Comparison of ENCODE assay signal across 17 mouse cellular contexts in the genomic region with DNA sequence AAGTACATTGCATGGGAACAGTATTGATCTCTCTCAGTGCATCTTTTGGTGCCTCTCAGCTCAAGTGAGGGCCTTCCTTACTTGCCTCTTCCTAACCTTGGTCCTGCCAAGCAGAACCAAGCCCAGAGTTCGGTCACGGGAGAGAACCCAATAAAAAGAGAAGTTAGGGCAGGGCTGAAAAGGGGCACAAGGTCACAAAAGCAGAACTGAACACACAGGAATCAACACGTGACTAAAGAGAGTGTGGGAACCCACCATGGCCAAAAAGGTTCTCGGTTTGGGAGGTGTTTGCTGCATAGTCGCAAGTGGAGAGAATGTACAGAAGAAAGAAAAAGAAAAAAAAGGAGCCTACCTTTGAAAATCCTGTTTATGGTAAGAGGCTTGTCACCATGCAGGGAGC. TPM values are rescaled to one million over a fixed set of nuclear protein-coding genes. Genes with fewer than 3 reads are reported as not detected.
A peak's percentile ranks its signal among the peaks of the same experiment; 100 is the strongest.
DNase-seq lines count a peak whose midpoint lies in the region; ATAC-seq lines count a peak whose summit lies in the region.
"Had no signal": no experiment of that assay in that cellular context is flagged by ENCODE, and none has a peak within 500 bp of the region (broad histone marks: within the 10 kb centered on the region; RNA-seq: fewer than 3 reads in every experiment).

No protein-coding gene starts in this region.

- H3K9me3 ChIP-seq in intestine, embryonic 15.5 days, result no peaks in the 10 kb centered on the region
- H3K9me3 ChIP-seq: embryonic facial prominence, embryonic 15.5 days; heart, embryonic 15.5 days; stomach, embryonic 15.5 days had no signal

- H3K27ac ChIP-seq in intestine, embryonic 15.5 days, result no peak overlapping the region
- H3K27ac ChIP-seq: embryonic facial prominence, embryonic 15.5 days; heart, embryonic 15.5 days; hindbrain, embryonic 14.5 days; liver, embryonic 14.5 days; stomach, embryonic 15.5 days had no signal

- no peak overlapping the region for H3K9ac ChIP-seq in intestine, embryonic 15.5 days
- H3K9ac ChIP-seq: embryonic facial prominence, embryonic 15.5 days; heart, embryonic 15.5 days; hindbrain, embryonic 14.5 days; liver, embryonic 14.5 days; stomach, embryonic 15.5 days had no signal

- intact Hi-C loops in heart, postnatal 36 days (cut with DNase I), result no loop called here

- DNase-seq in heart, adult 11 months, result peak; percentile 94
- DNase-seq in heart, postnatal 36 days, result no peak
- peak; percentile 39 for DNase-seq in spleen, adult 12 weeks (ENCODE audit: low spot score)
- DNase-seq in spleen, postnatal 4 days (ENCODE audit: low spot score in 2 of 2), result no peak
- DNase-seq in T-cell, adult 2 months (ENCODE audit: low spot score), result no peak
- DNase-seq in layer of hippocampus, postnatal 10 days (ENCODE audit: low spot score in 2 of 2), result no peak
- DNase-seq: cerebellum, adult 8-10 months; kidney, adult 11 months; layer of hippocampus, postnatal 36 days; left cerebral cortex, postnatal 4 days had no signal

- H3K27me3 ChIP-seq in intestine, embryonic 15.5 days (replicated peaks), result no peaks in the 10 kb centered on the region
- H3K27me3 ChIP-seq: embryonic facial prominence, embryonic 15.5 days; heart, embryonic 15.5 days; stomach, embryonic 15.5 days had no signal

- no peaks in the 10 kb centered on the region; the same call in 1 of the 2 replicates for H3K36me3 ChIP-seq in intestine, embryonic 15.5 days

- peak; percentile 79 for ATAC-seq in megakaryocyte, adult 5-6 weeks (ENCODE audit: poor library complexity, severe bottlenecking)
- no peak for ATAC-seq in intestine, embryonic 15.5 days

- H3K4me2 ChIP-seq in intestine, embryonic 15.5 days (replicated peaks), result no peak overlapping the region
- H3K4me2 ChIP-seq: embryonic facial prominence, embryonic 15.5 days; heart, embryonic 15.5 days; hindbrain, embryonic 14.5 days; stomach, embryonic 15.5 days had no signal

- peaks cover 3% of the 10 kb centered on the region; the same call in 1 of the 2 replicates for H3K4me1 ChIP-seq in intestine, embryonic 15.5 days (replicated peaks)

- WGBS in intestine, embryonic 15.5 days, result 73% methylated on average over 5 of the region's 5 CpGs

- no peak overlapping the region for H3K4me3 ChIP-seq in intestine, embryonic 15.5 days (replicated peaks)
- H3K4me3 ChIP-seq: embryonic facial prominence, embryonic 15.5 days; heart, embryonic 15.5 days; stomach, embryonic 15.5 days had no signal

RNA-seq across cellular contexts. Expression of a gene that starts 13.7 kb away (rescaled TPM):
- 10 to 100 TPM; 10.9 to 11.7 TPM for total RNA-seq in heart, postnatal 36 days (2021)
- 14.5 and 16.4 TPM in 2 replicates for total RNA-seq in megakaryocyte, adult 5-6 weeks (2015)
- total RNA-seq in megakaryocyte, adult 5-6 weeks (2017), result 15.0 and 17.3 TPM in 2 replicates
- polyA plus RNA-seq in intestine, embryonic 15.5 days (2015; fragmentation: Nextera tagmentation; extraction: Ambion mirVana), result 50.5 and 52.3 TPM in 2 replicates
- total RNA-seq in layer of hippocampus, postnatal 10 days (2021), result 10 to 100 TPM; 13.4 to 16.4 TPM

Comparison
In these comparisons a context has a peak if more than half of its experiments do, and no peak if none do; other contexts are left out.
1. DNase-seq: peak in heart, adult 11 months (single experiment) and spleen, adult 12 weeks (single experiment); none in heart, postnatal 36 days (0 of 2), spleen, postnatal 4 days (0 of 2), T-cell, adult 2 months (single experiment) and layer of hippocampus, postnatal 10 days (0 of 2).